Mouse (Mus musculus) lung, embryonic 14.5 days (tissue): ENCODE measurements around the gene Tmem205. TPM values are rescaled to one million over a fixed set of nuclear protein-coding genes. Genes with fewer than 3 reads are reported as not detected.

Experiments
- ATAC-seq: fragments of 200-750 bp; cut with Nextera tagmentation; 2 replicates; pipeline ENCODE4 v1.8.0; 2017; ENCODE audit warnings: mild to moderate bottlenecking, moderate TSS enrichment, moderate library complexity; ENCODE audit not compliant: insufficient read depth
- DNase-seq: peaks from one replicate; pipeline ENCODE4 v3.0.0-alpha.2; 2015
- H3K27ac ChIP-seq: fragments of 300-500 bp; sonication (generic); 2 replicates; pipeline ENCODE4 v1.5.1; 2014; ENCODE audit warnings: low read depth, mild to moderate bottlenecking, moderate library complexity
- H3K27me3 ChIP-seq: fragments of 300-500 bp; sonication (generic); 2 replicates; pipeline ENCODE4 v1.6.1; 2014; ENCODE audit warnings: low read length, control low read depth; ENCODE audit not compliant: insufficient read depth
- H3K36me3 ChIP-seq: fragments of 300-500 bp; sonication (generic); 2 replicates; pipeline ENCODE4 v1.6.1; 2014; ENCODE audit warnings: control low read depth; ENCODE audit not compliant: insufficient read depth
- H3K4me1 ChIP-seq: fragments of 300-500 bp; sonication (generic); 2 replicates; pipeline ENCODE4 v1.6.1; 2014; ENCODE audit warnings: antibody characterized with exemption, control low read depth; ENCODE audit not compliant: insufficient read depth
- H3K4me2 ChIP-seq: fragments of 300-500 bp; sonication (generic); 2 replicates; pipeline ENCODE4 v1.6.1; 2014; ENCODE audit warnings: mild to moderate bottlenecking
- H3K4me3 ChIP-seq: fragments of 300-500 bp; sonication (generic); 2 replicates; pipeline ENCODE4 v1.5.1; 2014; ENCODE audit warnings: low read depth, low read length
- H3K9ac ChIP-seq: fragments of 300-500 bp; sonication (generic); 2 replicates; pipeline ENCODE4 v1.6.1; 2014
- H3K9me3 ChIP-seq: fragments of 300-500 bp; sonication (generic); 2 replicates; pipeline ENCODE4 v1.6.1; 2016; ENCODE audit warnings: low read depth, low read length, control low read depth
- CTCF ChIP-seq: IDR thresholded peaks from 2 replicates; pipeline ENCODE4 v1.5.1; 2016; ENCODE audit warnings: antibody characterized with exemption, low read depth
- WGBS: fragments of 180-500 bp; shearing (Covaris S2); extraction: QIAGEN DNeasy Blood & Tissue Kit; methylation state at CpG from one replicate; pipeline ENCODE4 v1.1.7; 2014; 5-methylcytosine and 5-hydroxymethylcytosine counted together
- polyA plus RNA-seq: library from polyadenylated mRNA; unstranded; fragments of >200 nt; fragmentation: Nextera tagmentation; extraction: Ambion mirVana; gene quantifications from 2 replicates; pipeline ENCODE4 v1.2.1, GENCODE M21; 2014

The Tmem205 gene
- polyA plus RNA-seq, 1 experiment from 2014 or later = 40.1 TPM

- Histone ChIP-seq H3K4me2 (no peak overlapping the region), H3K27ac (no peak overlapping the region), H3K4me1 (no peaks in the 10 kb centered on the region), H3K4me3 (no peak overlapping the region), H3K9me3 (no peaks in the 10 kb centered on the region), H3K36me3 (no peaks in the 10 kb centered on the region), H3K27me3 (no peaks in the 10 kb centered on the region), H3K9ac (no peak overlapping the region)
- no peak for TF ChIP-seq CTCF
- WGBS = 56% methylated on average over 3 of the region's 3 CpGs
- ATAC-seq = no peak
- DNase-seq = no peak
Measured at GRCm38 (mm10) chr9:21876601-21877000, 50.8 kb downstream of the Tmem205 start.

GRCm38 (mm10) chr9:21872204-21872603, 55.2 kb downstream of the Tmem205 start:
- Histone ChIP-seq H3K9me3 (no peaks in the 10 kb centered on the region), H3K9ac (no peak overlapping the region), H3K27ac (no peak overlapping the region), H3K4me3 (no peak overlapping the region), H3K36me3 (no peaks in the 10 kb centered on the region), H3K27me3 (no peaks in the 10 kb centered on the region), H3K4me1 (no peaks in the 10 kb centered on the region), H3K4me2 (no peak overlapping the region)
- 52% methylated on average over 4 of the region's 4 CpGs for WGBS
- ATAC-seq (no peak), DNase-seq (peak; percentile 21)
- TF ChIP-seq CTCF = no peak

Other genes starting within 250 kb of the Tmem205 start
- gene Ldlr, start 204.1 kb downstream of the Tmem205 start, polyA plus RNA-seq = 24.2 and 24.4 TPM in 2 replicates
- 159 and 173 TPM in 2 replicates for gene Spc24, start 167.3 kb downstream of the Tmem205 start, polyA plus RNA-seq
- gene Kank2, start 128.8 kb downstream of the Tmem205 start, polyA plus RNA-seq = 16.4 TPM in 2 replicates
- gene Angptl8, start 92.0 kb downstream of the Tmem205 start, polyA plus RNA-seq = 1.3 and 1.9 TPM in 2 replicates
- 52.3 and 60.9 TPM in 2 replicates for gene Dock6, start 74.9 kb downstream of the Tmem205 start, polyA plus RNA-seq
- 8.6 and 8.8 TPM in 2 replicates for gene Rab3d, start 9.4 kb downstream of the Tmem205 start, polyA plus RNA-seq
- 2.8 and 4.9 TPM in 2 replicates for gene Ccdc159, start 85 bp downstream of the Tmem205 start, polyA plus RNA-seq
- gene Plppr2, start 9.5 kb upstream of the Tmem205 start, polyA plus RNA-seq = 7.7 and 10.2 TPM in 2 replicates
- 10.2 and 12.2 TPM in 2 replicates for gene Swsap1, start 28.2 kb upstream of the Tmem205 start, polyA plus RNA-seq
- 5.3 and 6.4 TPM in 2 replicates for gene Epor, start 36.0 kb upstream of the Tmem205 start, polyA plus RNA-seq
- gene Rgl3, start 61.9 kb upstream of the Tmem205 start, polyA plus RNA-seq = 3.8 and 5.5 TPM in 2 replicates
- gene Ccdc151, start 75.1 kb upstream of the Tmem205 start, polyA plus RNA-seq = 1.4 and 1.5 TPM in 2 replicates
- gene Prkcsh, start 75.2 kb upstream of the Tmem205 start, polyA plus RNA-seq = 94.4 and 107 TPM in 2 replicates
- 0.12 and 0.43 TPM in 2 replicates for gene Elavl3, start 124.5 kb upstream of the Tmem205 start, polyA plus RNA-seq
- not detected in 2 replicates for gene Gm49318, start 143.7 kb upstream of the Tmem205 start, polyA plus RNA-seq
- gene Zfp653, start 143.8 kb upstream of the Tmem205 start, polyA plus RNA-seq = 10.7 and 12.4 TPM in 2 replicates
- 31.0 and 33.5 TPM in 2 replicates for gene Ecsit, start 157.9 kb upstream of the Tmem205 start, polyA plus RNA-seq
- gene Cnn1, start 171.7 kb upstream of the Tmem205 start, polyA plus RNA-seq = 69.1 and 71.2 TPM in 2 replicates
- gene Elof1, start 189.6 kb upstream of the Tmem205 start, polyA plus RNA-seq = 196 and 212 TPM in 2 replicates
- 3.6 and 4.2 TPM in 2 replicates for gene Acp5, start 208.2 kb upstream of the Tmem205 start, polyA plus RNA-seq
- 70.8 and 73.8 TPM in 2 replicates for gene Pigyl, start 229.3 kb upstream of the Tmem205 start, polyA plus RNA-seq